Mouse (Mus musculus) neural tube, postnatal 0 days (tissue): ENCODE results near the gene Gclm. TPM values are rescaled to one million over a fixed set of nuclear protein-coding genes. Genes with fewer than 3 reads are reported as not detected.

Source experiments
- microRNA counts: library from miRNA; unstranded; fragments of <30 nt; microRNA quantifications from one replicate; lab custom pipeline; 2015
- microRNA-seq: library from miRNA; unstranded; fragments of <30 nt; microRNA quantifications from one replicate; pipeline ENCODE4, GENCODE M21; 2016
- polyA plus RNA-seq: library from polyadenylated mRNA; unstranded; fragments of >200 nt; fragmentation: Nextera tagmentation; extraction: Ambion mirVana; gene quantifications from 2 replicates; pipeline ENCODE4 v1.2.1, GENCODE M21; 2015

Gene Gclm
- 76.0 and 89.3 TPM in 2 replicates for polyA plus RNA-seq

GRCm38 (mm10) chr3:122245215-122245877 lies at the start of gene Gclm:
Gclm (plus strand) TSS chr3:122245557.

GRCm38 (mm10) chr3:122274241-122275024 lies 29.1 kb downstream of the Gclm start, which contains the start of gene Dnttip2:
Dnttip2 (plus strand) TSS chr3:122274388.

GRCm38 (mm10) chr3:122293954-122294850 lies 48.8 kb downstream of the Gclm start, which contains the start of gene Bcar3:
Bcar3 (plus strand) TSS chr3:122294136.

MicroRNAs encoded within 50 kb of the gene (microRNA counts, 519-probe panel; counts per million panel counts)
- 40.5 counts per million for microRNA mmu-miR-760 (lab: Ali Mortazavi, UCI)

Small RNA genes lying within 50 kb of the gene (microRNA-seq; reads per million reads assigned to microRNA genes)
- gene Gm22903 (not detected), gene Mir760 (228 reads per million, percentile 55 among the genes with 10 or more reads in this experiment)

Other genes with a start within 250 kb of the Gclm start
- 1.1 and 1.2 TPM in 2 replicates for gene Abca4, start 201.1 kb upstream of the Gclm start, polyA plus RNA-seq
- 34.1 and 37.1 TPM in 2 replicates for gene Dnttip2, start 28.8 kb downstream of the Gclm start, polyA plus RNA-seq
- gene Bcar3, start 48.6 kb downstream of the Gclm start, polyA plus RNA-seq: 5.0 and 5.3 TPM in 2 replicates